Mouse (Mus musculus): ENCODE measurements around the gene Sh3gl2.

GRCm38 (mm10) chr4:85255771-85256389 is 51.0 kb downstream of the Sh3gl2 start:
- TF ChIP-seq POLR2A (IDR thresholded peaks at IDR 0.05; ENCODE audit: control insufficient read depth, extremely low read depth, insufficient read depth, low read length, poor library complexity) (no peak), CTCF (IDR thresholded peaks at IDR 0.05; ENCODE audit: borderline replicate concordance, control insufficient read depth, extremely low read depth, insufficient read depth, low read length, poor library complexity) (no peak)

All from thymus, adult 2 months (tissue).